Mouse (Mus musculus) bone marrow, adult 2 months (tissue): Measurements from ENCODE around the gene Brd4. TPM values are rescaled to one million over a fixed set of nuclear protein-coding genes. Genes with fewer than 3 reads are reported as not detected.

Experiments used
- H3K27ac ChIP-seq: fragments of 200-500 bp; 2 replicates; pipeline ENCODE4 v1.5.1; 2012; ENCODE audit warnings: low read depth, mild to moderate bottlenecking, control low read depth, inconsistent platforms, low read length; ENCODE audit not compliant: control insufficient read depth, poor library complexity, insufficient read depth
- H3K4me1 ChIP-seq: fragments of 200-500 bp; 2 replicates; pipeline ENCODE4 v1.6.1; 2011; ENCODE audit warnings: low read length; ENCODE audit not compliant: control insufficient read depth, insufficient read depth
- H3K4me3 ChIP-seq: fragments of 200-500 bp; replicated peaks from 2 replicates; pipeline ENCODE3; 2011; ENCODE audit warnings: mild to moderate bottlenecking, low read depth, low read length, control low read depth; ENCODE audit not compliant: control insufficient read depth
- CTCF ChIP-seq: fragments of 200-500 bp; IDR thresholded peaks from 2 replicates; pipeline ENCODE4 v1.5.1; 2011; ENCODE audit warnings: low read length, control low read depth; ENCODE audit not compliant: control insufficient read depth, insufficient read depth
- POLR2A ChIP-seq: fragments of 200-500 bp; IDR thresholded peaks from 2 replicates; pipeline ENCODE4 v1.6.1; 2011; ENCODE audit warnings: low read depth, mild to moderate bottlenecking, control low read depth, low read length, borderline replicate concordance; ENCODE audit not compliant: control insufficient read depth
- WGBS: fragments of 180-500 bp; shearing (Covaris S2); methylation state at CpG from one replicate; pipeline ENCODE4 v1.1.7; 2018; 5-methylcytosine and 5-hydroxymethylcytosine counted together
- polyA plus RNA-seq: library from polyadenylated mRNA; stranded (reverse); fragments of >200 nt; gene quantifications from 2 replicates; pipeline ENCODE4 v1.2.4, GENCODE M21; 2011; ENCODE audit warnings: low replicate concordance; ENCODE audit not compliant: missing spikeins, insufficient read depth, insufficient read length

The Brd4 gene
- polyA plus RNA-seq, 1 experiment, result 129 TPM

GRCm38 (mm10) chr17:32269151-32269550 lies 15.4 kb downstream of the Brd4 start:
- TF ChIP-seq POLR2A (no peak), CTCF (no peak)
- 47% methylated on average over 7 of the region's 7 CpGs for WGBS
- no peaks in the 10 kb centered on the region; the same call in 1 of the 2 replicates for H3K4me1 ChIP-seq
- H3K27ac ChIP-seq, result no peak overlapping the region
- H3K4me3 ChIP-seq, result no peak overlapping the region

- Histone ChIP-seq H3K4me3 (no peak overlapping the region), H3K27ac (no peak overlapping the region), H3K4me1 (no peaks in the 10 kb centered on the region; the same call in 1 of the 2 replicates)
- TF ChIP-seq CTCF, result no peak
- no peak for TF ChIP-seq POLR2A
- 74% methylated on average over 3 of the region's 3 CpGs for WGBS
Observed at GRCm38 (mm10) chr17:32268540-32268960, 16.0 kb downstream of the Brd4 start.

GRCm38 (mm10) chr17:32268096-32268495 lies 16.4 kb downstream of the Brd4 start:
- 38% methylated on average over 2 of the region's 2 CpGs for WGBS
- Histone ChIP-seq H3K27ac (no peak overlapping the region), H3K4me1 (no peaks in the 10 kb centered on the region; the same call in 1 of the 2 replicates), H3K4me3 (no peak overlapping the region)
- TF ChIP-seq CTCF (no peak), POLR2A (no peak)

- no peak overlapping the region for H3K4me3 ChIP-seq
- 2% methylated on average over 1 of the region's 1 CpGs for WGBS
- H3K4me1 ChIP-seq, result no peaks in the 10 kb centered on the region; the same call in 1 of the 2 replicates
- no peak for TF ChIP-seq POLR2A
- H3K27ac ChIP-seq, result no peak overlapping the region
Observed at GRCm38 (mm10) chr17:32267617-32268016, 16.9 kb downstream of the Brd4 start.

GRCm38 (mm10) chr17:32263672-32264071 lies 20.9 kb downstream of the Brd4 start:
- H3K4me3 ChIP-seq, result no peak overlapping the region
- no peak overlapping the region for H3K27ac ChIP-seq
- WGBS, result 84% methylated on average over 2 of the region's 2 CpGs
- TF ChIP-seq CTCF (no peak), POLR2A (no peak)
- H3K4me1 ChIP-seq, result no peaks in the 10 kb centered on the region; the same call in 1 of the 2 replicates

- TF ChIP-seq POLR2A (no peak), CTCF (no peak)
- no peaks in the 10 kb centered on the region; the same call in 1 of the 2 replicates for H3K4me1 ChIP-seq
- WGBS, result 88% methylated on average over 8 of the region's 8 CpGs
- no peak overlapping the region for H3K4me3 ChIP-seq
- no peak overlapping the region for H3K27ac ChIP-seq
Observed at GRCm38 (mm10) chr17:32262831-32263559, 21.5 kb downstream of the Brd4 start.

- no peak overlapping the region for H3K4me3 ChIP-seq
- WGBS, result 84% methylated on average over 2 of the region's 2 CpGs
Observed at GRCm38 (mm10) chr17:32258869-32259268, 25.7 kb downstream of the Brd4 start.

GRCm38 (mm10) chr17:32257944-32258343 lies 26.6 kb downstream of the Brd4 start:
- H3K4me3 ChIP-seq, result no peak overlapping the region
- no peak for TF ChIP-seq CTCF
- no peak for TF ChIP-seq POLR2A
- WGBS, result 53% methylated on average over 6 of the region's 6 CpGs
- H3K4me1 ChIP-seq, result no peaks in the 10 kb centered on the region; the same call in 1 of the 2 replicates
- H3K27ac ChIP-seq, result no peak overlapping the region; the same call in 1 of the 2 replicates

More at GRCm38 (mm10) chr17:32258869-32259268, 25.7 kb downstream of the Brd4 start:
- TF ChIP-seq CTCF, result no peak
- TF ChIP-seq POLR2A, result no peak
- Histone ChIP-seq H3K27ac (no peak overlapping the region), H3K4me1 (no peaks in the 10 kb centered on the region; the same call in 1 of the 2 replicates)

GRCm38 (mm10) chr17:32257452-32257851 lies 27.1 kb downstream of the Brd4 start:
- H3K4me1 ChIP-seq, result no peaks in the 10 kb centered on the region; the same call in 1 of the 2 replicates
- H3K4me3 ChIP-seq, result no peak overlapping the region
- H3K27ac ChIP-seq, result no peak overlapping the region
- 87% methylated on average over 2 of the region's 2 CpGs for WGBS
- no peak for TF ChIP-seq POLR2A
